Mouse (Mus musculus): ENCODE measurements around the gene Dmrtc1c1. TPM values are rescaled to one million over a fixed set of nuclear protein-coding genes. Genes with fewer than 3 reads are reported as not detected.

Dmrtc1c1 gene
- total and polyA plus RNA-seq, 3 experiments = not detected

Other genes with a start within 250 kb of the Dmrtc1c1 start
- gene Phka1, start 158.7 kb upstream of the Dmrtc1c1 start, total RNA-seq (2012; rRNA removed) = 3.3 and 3.9 TPM in 2 replicates
- 2.1 TPM in 2 replicates for gene Phka1, start 158.7 kb upstream of the Dmrtc1c1 start, total RNA-seq (2014; rRNA removed)
- 2.2 and 2.3 TPM in 2 replicates for gene Phka1, start 158.7 kb upstream of the Dmrtc1c1 start, polyA plus RNA-seq (2012; ENCODE audit: insufficient read length, low read depth)
- gene Gm3880, start 116.0 kb upstream of the Dmrtc1c1 start, total RNA-seq (2012; rRNA removed) = not detected in 2 replicates
- not detected in 2 replicates for gene Gm3880, start 116.0 kb upstream of the Dmrtc1c1 start, total RNA-seq (2014; rRNA removed)
- gene Gm3880, start 116.0 kb upstream of the Dmrtc1c1 start, polyA plus RNA-seq (2012; ENCODE audit: insufficient read length, low read depth) = not detected in 2 replicates
- gene Gm9112, start 95.3 kb upstream of the Dmrtc1c1 start, total RNA-seq (2012; rRNA removed) = not detected in 2 replicates
- gene Gm9112, start 95.3 kb upstream of the Dmrtc1c1 start, total RNA-seq (2014; rRNA removed) = not detected in 2 replicates
- not detected in 2 replicates for gene Gm9112, start 95.3 kb upstream of the Dmrtc1c1 start, polyA plus RNA-seq (2012; ENCODE audit: insufficient read length, low read depth)
- gene Dmrtc1b, start 95.1 kb upstream of the Dmrtc1c1 start, total RNA-seq (2012; rRNA removed) = not detected in 2 replicates
- gene Dmrtc1b, start 95.1 kb upstream of the Dmrtc1c1 start, total RNA-seq (2014; rRNA removed) = not detected in 2 replicates
- not detected in 2 replicates for gene Dmrtc1b, start 95.1 kb upstream of the Dmrtc1c1 start, polyA plus RNA-seq (2012; ENCODE audit: insufficient read length, low read depth)
- gene Dmrtc1c2, start 51.7 kb downstream of the Dmrtc1c1 start, total RNA-seq (2012; rRNA removed) = not detected in 2 replicates
- not detected in 2 replicates for gene Dmrtc1c2, start 51.7 kb downstream of the Dmrtc1c1 start, total RNA-seq (2014; rRNA removed)
- not detected in 2 replicates for gene Dmrtc1c2, start 51.7 kb downstream of the Dmrtc1c1 start, polyA plus RNA-seq (2012; ENCODE audit: insufficient read length, low read depth)
- gene 1700031F05Rik, start 65.0 kb downstream of the Dmrtc1c1 start, total RNA-seq (2012; rRNA removed) = not detected in 2 replicates
- gene 1700031F05Rik, start 65.0 kb downstream of the Dmrtc1c1 start, total RNA-seq (2014; rRNA removed) = not detected in 2 replicates
- gene 1700031F05Rik, start 65.0 kb downstream of the Dmrtc1c1 start, polyA plus RNA-seq (2012; ENCODE audit: insufficient read length, low read depth) = not detected in 2 replicates
- gene Dmrtc1a, start 105.7 kb downstream of the Dmrtc1c1 start, total RNA-seq (2012; rRNA removed) = not detected in 2 replicates
- gene Dmrtc1a, start 105.7 kb downstream of the Dmrtc1c1 start, total RNA-seq (2014; rRNA removed) = not detected in 2 replicates
- gene Dmrtc1a, start 105.7 kb downstream of the Dmrtc1c1 start, polyA plus RNA-seq (2012; ENCODE audit: insufficient read length, low read depth) = not detected in 2 replicates
- gene 1700011M02Rik, start 105.9 kb downstream of the Dmrtc1c1 start, total RNA-seq (2012; rRNA removed) = not detected in 2 replicates
- gene 1700011M02Rik, start 105.9 kb downstream of the Dmrtc1c1 start, total RNA-seq (2014; rRNA removed) = not detected in 2 replicates
- gene 1700011M02Rik, start 105.9 kb downstream of the Dmrtc1c1 start, polyA plus RNA-seq (2012; ENCODE audit: insufficient read length, low read depth) = not detected in 2 replicates
- gene 1700018G05Rik, start 125.4 kb downstream of the Dmrtc1c1 start, total RNA-seq (2012; rRNA removed) = not detected in 2 replicates
- gene 1700018G05Rik, start 125.4 kb downstream of the Dmrtc1c1 start, total RNA-seq (2014; rRNA removed) = not detected in 2 replicates
- not detected in 2 replicates for gene 1700018G05Rik, start 125.4 kb downstream of the Dmrtc1c1 start, polyA plus RNA-seq (2012; ENCODE audit: insufficient read length, low read depth)

Data from CH12.LX (cell line).